Mouse (Mus musculus) hindbrain, embryonic 10.5 days (tissue): ENCODE measurements around the gene Olfr1308. TPM values are rescaled to one million over a fixed set of nuclear protein-coding genes. Genes with fewer than 3 reads are reported as not detected.

Experiments
- DNase-seq: peaks from one replicate; pipeline ENCODE4 v3.0.0-alpha.2; 2017; ENCODE audit warnings: low spot score
- H3K27ac ChIP-seq: fragments of 300-500 bp; sonication (generic); 2 replicates; pipeline ENCODE4 v1.5.1; 2016; ENCODE audit warnings: mild to moderate bottlenecking, moderate library complexity
- H3K27me3 ChIP-seq: fragments of 300-500 bp; sonication (generic); 2 replicates; pipeline ENCODE4 v1.6.1; 2016; ENCODE audit warnings: mild to moderate bottlenecking; ENCODE audit not compliant: poor library complexity, insufficient read depth, severe bottlenecking
- H3K36me3 ChIP-seq: fragments of 300-500 bp; sonication (generic); 2 replicates; pipeline ENCODE4 v1.6.1; 2016; ENCODE audit warnings: mild to moderate bottlenecking, moderate library complexity
- H3K4me1 ChIP-seq: fragments of 300-500 bp; sonication (generic); replicated peaks from 2 replicates; pipeline ENCODE4 v1.6.1; 2016; ENCODE audit warnings: mild to moderate bottlenecking
- H3K4me3 ChIP-seq: fragments of 300-500 bp; sonication (generic); 2 replicates; pipeline ENCODE4 v1.5.1; 2016; ENCODE audit warnings: mild to moderate bottlenecking, moderate library complexity
- H3K9me3 ChIP-seq: fragments of 300-500 bp; sonication (generic); 2 replicates; pipeline ENCODE4 v1.6.1; 2016; ENCODE audit warnings: mild to moderate bottlenecking, moderate library complexity
- WGBS: fragments of 180-500 bp; shearing (Covaris S2); methylation state at CpG from one replicate; pipeline ENCODE4 v1.1.7; 2016; 5-methylcytosine and 5-hydroxymethylcytosine counted together
- polyA plus RNA-seq: library from polyadenylated mRNA; unstranded; fragments of >200 nt; fragmentation: Nextera tagmentation; extraction: Ambion mirVana; gene quantifications from 2 replicates; pipeline ENCODE4 v1.2.1, GENCODE M21; 2016

Gene Olfr1308
- polyA plus RNA-seq: not detected in 2 replicates

DNA sequence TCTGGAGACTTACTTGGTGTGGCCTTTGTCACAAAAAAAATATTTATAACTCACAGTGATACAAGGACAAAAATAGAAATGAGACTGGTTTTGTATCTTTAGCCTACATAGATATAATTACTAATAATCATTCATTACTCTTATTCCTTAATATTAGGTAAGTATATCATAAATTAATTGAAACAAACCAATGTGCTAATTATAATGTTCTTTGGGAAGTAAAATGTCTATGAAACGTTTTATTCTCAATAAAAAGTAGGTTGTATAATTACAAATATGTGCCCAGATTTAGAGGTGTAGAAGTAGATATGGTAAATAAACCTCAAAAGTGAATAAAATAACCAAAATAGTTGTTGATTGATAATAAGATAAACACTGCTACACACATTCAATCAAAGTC lies at the start of gene Olfr1308:
Gene Olfr1308 (minus strand): TSS at position 101 of the 400 bp plus-strand sequence.
- no peaks in the 10 kb centered on the region for H3K4me1 ChIP-seq
- no peak within 1 kb of the TSS for H3K4me3 ChIP-seq
- no peak within 1 kb of the TSS for H3K27ac ChIP-seq
- H3K9me3 ChIP-seq: no peaks in the 10 kb centered on the region
- no peaks in the 10 kb centered on the region for H3K36me3 ChIP-seq
- no peaks in the 10 kb centered on the region for H3K27me3 ChIP-seq
- DNase-seq: no peak
- WGBS: 55% methylated on average over 1 of the region's 1 CpGs

DNA sequence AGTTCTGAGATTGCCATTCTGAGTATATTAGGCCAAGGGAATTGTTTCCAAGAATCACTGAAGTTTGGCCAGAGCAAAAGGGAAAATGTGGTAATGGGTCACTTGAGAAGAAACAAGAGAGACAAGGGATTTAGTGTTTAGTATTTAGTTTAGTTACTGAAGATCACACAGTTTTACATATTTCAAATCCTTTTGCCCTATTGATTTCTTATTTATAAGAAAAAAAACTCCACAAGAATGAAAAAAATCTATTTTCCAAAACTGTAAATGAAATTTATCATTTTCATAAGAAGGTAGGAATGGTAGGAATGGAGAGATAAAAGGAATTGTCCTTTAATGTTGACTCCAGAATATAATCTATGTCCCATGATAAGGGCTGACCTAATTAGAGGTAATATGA lies 47.9 kb upstream of the Olfr1308 start, which contains the start of gene Olfr1310:
Gene Olfr1310 (minus strand): TSS at position 101 of the 400 bp plus-strand sequence.
- DNase-seq: no peak

DNA sequence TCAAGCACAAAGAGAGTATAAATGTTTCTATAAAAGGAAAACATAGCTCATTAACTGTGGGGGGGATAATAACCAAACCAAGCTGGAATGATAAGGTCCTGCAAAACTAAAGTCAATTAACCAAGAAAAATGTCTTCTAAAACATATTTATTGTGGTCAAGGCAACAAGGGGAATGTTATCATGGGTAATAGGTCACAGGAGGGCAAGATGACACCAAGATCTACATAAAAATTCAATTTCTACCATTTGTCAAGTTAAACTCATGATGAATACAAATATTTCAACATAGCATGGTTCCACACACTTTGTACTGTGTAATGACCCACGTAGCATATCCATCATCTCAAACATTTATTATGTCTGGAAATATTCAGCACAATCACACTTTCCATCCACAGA lies 25.4 kb upstream of the Olfr1308 start, which contains the start of gene Olfr1309:
Gene Olfr1309 (minus strand): TSS at position 101 of the 400 bp plus-strand sequence.
- Histone ChIP-seq H3K4me1 (no peaks in the 10 kb centered on the region), H3K4me3 (no peak within 1 kb of the TSS), H3K36me3 (no peaks in the 10 kb centered on the region), H3K9me3 (no peaks in the 10 kb centered on the region), H3K27me3 (no peaks in the 10 kb centered on the region), H3K27ac (no peak within 1 kb of the TSS)
- WGBS: 74% methylated on average over 1 of the region's 1 CpGs
- DNase-seq: no peak

More for the DNA sequence above, 47.9 kb upstream of the Olfr1308 start, which contains the start of gene Olfr1310:
- H3K27ac ChIP-seq: no peak within 1 kb of the TSS
- no peak within 1 kb of the TSS for H3K4me3 ChIP-seq
- H3K36me3 ChIP-seq: no peaks in the 10 kb centered on the region
- no peaks in the 10 kb centered on the region for H3K27me3 ChIP-seq
- H3K4me1 ChIP-seq: no peaks in the 10 kb centered on the region
- H3K9me3 ChIP-seq: no peaks in the 10 kb centered on the region

DNA sequence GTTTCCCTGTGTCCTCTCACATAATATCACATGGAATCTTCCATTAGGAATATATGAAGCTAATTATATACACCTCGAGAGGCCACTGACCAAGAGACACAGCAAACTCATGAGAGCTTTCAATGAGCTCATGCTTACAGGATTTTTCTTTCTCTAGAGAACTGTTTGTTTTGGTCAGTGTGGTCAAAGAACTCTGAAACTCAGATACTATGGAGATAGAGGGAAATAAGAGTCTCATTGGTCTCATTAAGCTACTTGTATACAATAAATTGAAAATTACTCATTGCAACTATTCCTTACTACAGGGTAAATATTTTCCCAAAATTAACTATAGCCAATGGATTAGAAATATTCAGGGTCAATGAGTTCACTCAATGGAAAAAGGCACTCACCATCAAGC lies 15.4 kb downstream of the Olfr1308 start, which contains the start of gene Olfr1307:
Gene Olfr1307 (minus strand): TSS at position 101 of the 400 bp plus-strand sequence.
- Histone ChIP-seq H3K27me3 (no peaks in the 10 kb centered on the region), H3K4me1 (no peaks in the 10 kb centered on the region), H3K27ac (no peak within 1 kb of the TSS), H3K4me3 (no peak within 1 kb of the TSS), H3K36me3 (no peaks in the 10 kb centered on the region), H3K9me3 (no peaks in the 10 kb centered on the region)
- no peak for DNase-seq
- WGBS: 81% methylated on average over 1 of the region's 1 CpGs

DNA sequence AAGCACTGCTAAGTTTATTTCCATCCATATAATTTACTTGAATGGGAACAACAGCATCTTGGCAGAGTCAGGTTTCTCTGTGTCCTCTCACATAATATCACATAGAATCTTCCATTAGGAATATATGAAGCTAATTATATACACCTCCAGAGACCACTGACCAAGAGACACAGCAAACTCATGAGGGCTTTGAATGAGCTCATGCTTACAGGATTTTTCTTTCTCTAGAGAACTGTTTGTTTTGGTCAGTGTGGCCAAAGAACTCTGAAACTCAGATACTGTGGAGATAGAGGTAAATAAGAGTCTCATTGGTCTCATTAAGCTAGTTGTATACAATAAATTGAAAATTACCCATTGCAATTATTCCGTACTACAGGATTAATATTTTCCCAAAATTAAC lies 48.6 kb downstream of the Olfr1308 start, which contains the start of gene Olfr1306:
Gene Olfr1306 (minus strand): TSS at position 101 of the 400 bp plus-strand sequence.
- H3K27ac ChIP-seq: no peak within 1 kb of the TSS
- no peak within 1 kb of the TSS for H3K4me3 ChIP-seq
- H3K4me1 ChIP-seq: no peaks in the 10 kb centered on the region
- no peak for DNase-seq
- H3K36me3 ChIP-seq: no peaks in the 10 kb centered on the region
- WGBS: 88% methylated on average over 1 of the region's 1 CpGs
- peaks cover 3% of the 10 kb centered on the region; the same call in 1 of the 2 replicates for H3K9me3 ChIP-seq
- no peaks in the 10 kb centered on the region for H3K27me3 ChIP-seq

Other genes with a start within 250 kb of the Olfr1308 start
- not detected in 2 replicates for gene Olfr1301, start 213.9 kb downstream of the Olfr1308 start, polyA plus RNA-seq
- gene Olfr1302, start 187.5 kb downstream of the Olfr1308 start, polyA plus RNA-seq: not detected in 2 replicates
- not detected in 2 replicates for gene Olfr1303, start 144.6 kb downstream of the Olfr1308 start, polyA plus RNA-seq
- gene Olfr1305, start 87.8 kb downstream of the Olfr1308 start, polyA plus RNA-seq: not detected in 2 replicates
- not detected in 2 replicates for gene Olfr1306, start 48.7 kb downstream of the Olfr1308 start, polyA plus RNA-seq
- not detected in 2 replicates for gene Olfr1307, start 15.5 kb downstream of the Olfr1308 start, polyA plus RNA-seq
- not detected in 2 replicates for gene Olfr1309, start 25.3 kb upstream of the Olfr1308 start, polyA plus RNA-seq
- not detected in 2 replicates for gene Olfr1310, start 47.8 kb upstream of the Olfr1308 start, polyA plus RNA-seq
- not detected in 2 replicates for gene Olfr1311, start 59.5 kb upstream of the Olfr1308 start, polyA plus RNA-seq
- gene Olfr1312, start 85.3 kb upstream of the Olfr1308 start, polyA plus RNA-seq: not detected in 2 replicates
- gene Olfr1313, start 112.9 kb upstream of the Olfr1308 start, polyA plus RNA-seq: not detected in 2 replicates
- not detected in 2 replicates for gene Olfr1314, start 131.8 kb upstream of the Olfr1308 start, polyA plus RNA-seq
- not detected in 2 replicates for gene Olfr1315-ps1, start 150.5 kb upstream of the Olfr1308 start, polyA plus RNA-seq
- not detected in 2 replicates for gene Olfr1316, start 170.0 kb upstream of the Olfr1308 start, polyA plus RNA-seq
- gene Olfr1317, start 175.4 kb upstream of the Olfr1308 start, polyA plus RNA-seq: not detected in 2 replicates
- gene Olfr1318, start 189.3 kb upstream of the Olfr1308 start, polyA plus RNA-seq: not detected in 2 replicates